Mouse (Mus musculus): ENCODE measurements around the gene Palm2. TPM values are rescaled to one million over a fixed set of nuclear protein-coding genes. Genes with fewer than 3 reads are reported as not detected.

Gene Palm2
- polyA plus RNA-seq, 1 experiment from 2014 or later, result 5.3 TPM

DNA sequence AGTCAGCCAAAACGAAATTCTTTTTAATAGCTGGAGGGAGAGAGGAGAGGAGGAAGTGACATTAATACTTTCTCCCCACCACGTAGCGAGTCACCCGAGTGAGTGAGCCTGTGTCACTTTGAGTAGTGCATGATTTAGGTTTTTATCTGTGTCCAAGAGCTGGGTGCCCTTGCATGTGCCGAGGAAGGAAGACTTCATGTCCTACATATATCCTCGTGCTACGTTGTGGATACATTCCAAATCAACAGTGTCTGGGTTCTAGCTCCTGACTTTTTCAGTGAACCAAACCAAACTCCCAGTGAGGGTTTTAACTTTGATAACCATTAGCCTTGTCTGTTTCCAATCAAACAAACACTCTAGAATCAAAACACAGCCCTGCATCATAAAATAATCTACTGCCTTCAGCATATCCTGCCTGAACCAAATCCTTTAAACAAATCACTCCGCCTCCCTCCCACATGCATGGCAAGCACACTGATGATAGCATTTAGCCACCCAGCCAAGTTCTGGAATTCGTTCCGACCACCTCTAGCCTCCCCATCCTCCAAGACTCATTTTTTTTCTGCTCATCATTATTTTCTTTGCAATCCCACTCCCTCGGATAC is 309.4 kb downstream of the Palm2 start:
- Histone ChIP-seq H3K36me3 (ENCODE audit: control insufficient read depth, insufficient read depth, low read length) (no peaks in the 10 kb centered on the region), H3K27me3 (ENCODE audit: control insufficient read depth, insufficient read depth, low read length) (no peaks in the 10 kb centered on the region), H3K4me2 (ENCODE audit: low read depth, low read length) (no peak overlapping the region), H3K9me3 (replicated peaks; ENCODE audit: control insufficient read depth, low read length) (no peaks in the 10 kb centered on the region), H3K4me1 (ENCODE audit: control insufficient read depth, insufficient read depth, low read length) (no peaks in the 10 kb centered on the region), H3K9ac (ENCODE audit: low read length) (no peak overlapping the region), H3K4me3 (replicated peaks; ENCODE audit: low read length) (no peak overlapping the region), H3K27ac (ENCODE audit: low read length) (no peak overlapping the region)
- no peak for ATAC-seq (ENCODE audit: insufficient read depth, low FRiP score)
- WGBS, result 54% methylated on average over 11 of the region's 11 CpGs

DNA sequence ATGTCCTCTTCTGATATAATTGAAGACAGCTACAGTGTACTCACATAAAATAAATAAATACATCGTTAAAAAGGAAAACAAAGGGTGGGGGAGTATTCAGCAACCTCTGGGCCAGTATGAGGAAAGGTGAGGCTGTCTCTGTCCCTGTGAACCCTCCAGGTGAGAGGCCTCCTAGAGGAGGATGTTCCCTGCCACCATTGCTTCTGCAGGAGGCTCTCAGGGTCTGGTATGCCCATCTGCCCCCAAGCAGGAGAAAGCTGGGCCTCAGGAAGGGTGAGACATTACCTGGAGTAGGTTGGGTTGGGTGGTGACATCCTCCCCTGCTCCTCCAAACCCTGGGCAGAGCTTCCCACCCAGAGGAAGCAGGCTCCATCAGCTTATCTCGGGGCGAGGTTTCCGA is 316.6 kb downstream of the Palm2 start:
- no peak overlapping the region for H3K4me2 ChIP-seq (ENCODE audit: low read depth, low read length)
- no peaks in the 10 kb centered on the region for H3K9me3 ChIP-seq (replicated peaks; ENCODE audit: control insufficient read depth, low read length)
- no peaks in the 10 kb centered on the region for H3K36me3 ChIP-seq (ENCODE audit: control insufficient read depth, insufficient read depth, low read length)
- no peaks in the 10 kb centered on the region for H3K27me3 ChIP-seq (ENCODE audit: control insufficient read depth, insufficient read depth, low read length)
- ATAC-seq (ENCODE audit: insufficient read depth, low FRiP score), result no peak
- H3K9ac ChIP-seq (ENCODE audit: low read length), result no peak overlapping the region
- no peak overlapping the region for H3K27ac ChIP-seq (ENCODE audit: low read length)
- 59% methylated on average over 4 of the region's 4 CpGs for WGBS
- H3K4me1 ChIP-seq (ENCODE audit: control insufficient read depth, insufficient read depth, low read length), result no peaks in the 10 kb centered on the region
- H3K4me3 ChIP-seq (replicated peaks; ENCODE audit: low read length), result no peak overlapping the region

DNA sequence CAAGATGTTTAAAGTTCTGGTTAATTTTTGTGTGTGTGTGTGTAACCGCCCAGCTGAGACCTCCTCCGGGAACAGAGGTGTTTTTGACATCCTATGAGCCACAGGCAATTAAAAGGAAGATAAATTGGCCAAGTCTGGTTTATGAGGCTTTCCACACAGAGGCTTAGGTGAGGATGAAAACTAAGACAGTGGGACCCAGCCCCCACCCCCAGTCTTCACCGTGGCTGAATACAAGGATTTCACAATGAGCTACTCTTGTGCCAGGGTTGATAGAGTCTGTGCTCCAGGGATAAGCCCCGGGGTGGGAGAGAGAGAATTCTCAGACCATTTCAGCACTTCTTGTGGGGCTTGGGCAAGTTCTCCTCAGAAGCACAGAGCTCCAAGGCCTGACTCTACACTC is 317.0 kb downstream of the Palm2 start:
- H3K4me2 ChIP-seq (ENCODE audit: low read depth, low read length), result no peak overlapping the region
- H3K27me3 ChIP-seq (ENCODE audit: control insufficient read depth, insufficient read depth, low read length), result no peaks in the 10 kb centered on the region
- no peaks in the 10 kb centered on the region for H3K4me1 ChIP-seq (ENCODE audit: control insufficient read depth, insufficient read depth, low read length)
- H3K36me3 ChIP-seq (ENCODE audit: control insufficient read depth, insufficient read depth, low read length), result no peaks in the 10 kb centered on the region
- no peak overlapping the region for H3K27ac ChIP-seq (ENCODE audit: low read length)
- no peaks in the 10 kb centered on the region for H3K9me3 ChIP-seq (replicated peaks; ENCODE audit: control insufficient read depth, low read length)
- H3K9ac ChIP-seq (ENCODE audit: low read length), result no peak overlapping the region
- H3K4me3 ChIP-seq (replicated peaks; ENCODE audit: low read length), result no peak overlapping the region
- ATAC-seq (ENCODE audit: insufficient read depth, low FRiP score), result no peak
- 51% methylated on average over 4 of the region's 4 CpGs for WGBS

DNA sequence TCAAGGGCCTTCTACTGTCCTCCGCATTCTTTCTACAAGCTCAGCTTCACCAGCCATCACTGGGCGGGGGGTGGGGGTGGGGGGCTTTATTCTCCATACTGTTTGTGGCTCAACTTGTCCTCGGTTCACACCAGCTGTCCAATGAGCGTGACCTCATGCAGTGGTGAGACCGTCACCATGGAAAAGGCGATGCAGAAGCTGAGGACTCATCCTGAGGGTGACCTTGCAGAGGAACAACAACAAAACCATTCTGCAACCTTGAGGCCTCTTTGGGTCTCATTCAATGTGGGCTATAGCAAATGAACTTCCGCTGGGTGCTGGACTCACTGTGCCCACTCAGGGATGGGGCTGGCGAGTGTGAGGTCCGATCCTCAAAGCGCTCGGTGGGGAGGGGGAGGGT is 317.5 kb downstream of the Palm2 start:
- no peak for ATAC-seq (ENCODE audit: insufficient read depth, low FRiP score)
- 85% methylated on average over 11 of the region's 11 CpGs for WGBS

DNA sequence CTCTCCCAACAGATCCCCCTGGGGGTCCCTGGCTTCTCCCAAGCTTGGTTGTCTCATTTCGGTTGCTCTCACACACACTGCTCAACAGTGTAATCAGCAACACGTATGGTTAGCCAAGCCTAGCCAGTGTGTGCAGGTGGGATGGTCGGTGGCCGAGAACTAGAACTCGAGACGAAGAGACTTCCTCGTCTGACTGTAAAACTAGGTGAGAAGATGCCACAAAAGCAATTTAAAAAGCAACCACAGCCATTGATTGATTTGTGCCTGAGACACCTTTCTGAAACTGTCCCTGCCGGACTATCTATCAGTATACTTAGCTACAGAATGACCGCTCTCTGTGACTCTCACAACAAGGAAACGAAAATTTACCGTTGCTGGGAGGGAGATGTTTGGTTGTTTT is 321.0 kb downstream of the Palm2 start:
- Histone ChIP-seq H3K9ac (ENCODE audit: low read length) (no peak overlapping the region), H3K36me3 (ENCODE audit: control insufficient read depth, insufficient read depth, low read length) (no peaks in the 10 kb centered on the region), H3K9me3 (replicated peaks; ENCODE audit: control insufficient read depth, low read length) (no peaks in the 10 kb centered on the region), H3K4me2 (ENCODE audit: low read depth, low read length) (no peak overlapping the region), H3K4me1 (ENCODE audit: control insufficient read depth, insufficient read depth, low read length) (peaks cover 3% of the 10 kb centered on the region; the same call in 1 of the 2 replicates), H3K4me3 (replicated peaks; ENCODE audit: low read length) (no peak overlapping the region), H3K27ac (ENCODE audit: low read length) (no peak overlapping the region), H3K27me3 (ENCODE audit: control insufficient read depth, insufficient read depth, low read length) (no peaks in the 10 kb centered on the region)
- no peak for ATAC-seq (ENCODE audit: insufficient read depth, low FRiP score)
- WGBS, result 85% methylated on average over 11 of the region's 11 CpGs

More for the DNA sequence above, 317.5 kb downstream of the Palm2 start:
- no peak overlapping the region for H3K9ac ChIP-seq (ENCODE audit: low read length)
- no peaks in the 10 kb centered on the region for H3K4me1 ChIP-seq (ENCODE audit: control insufficient read depth, insufficient read depth, low read length)
- no peak overlapping the region for H3K27ac ChIP-seq (ENCODE audit: low read length)
- H3K36me3 ChIP-seq (ENCODE audit: control insufficient read depth, insufficient read depth, low read length), result no peaks in the 10 kb centered on the region
- no peaks in the 10 kb centered on the region for H3K9me3 ChIP-seq (replicated peaks; ENCODE audit: control insufficient read depth, low read length)
- H3K4me3 ChIP-seq (replicated peaks; ENCODE audit: low read length), result no peak overlapping the region
- no peaks in the 10 kb centered on the region for H3K27me3 ChIP-seq (ENCODE audit: control insufficient read depth, insufficient read depth, low read length)
- no peak overlapping the region for H3K4me2 ChIP-seq (ENCODE audit: low read depth, low read length)

DNA sequence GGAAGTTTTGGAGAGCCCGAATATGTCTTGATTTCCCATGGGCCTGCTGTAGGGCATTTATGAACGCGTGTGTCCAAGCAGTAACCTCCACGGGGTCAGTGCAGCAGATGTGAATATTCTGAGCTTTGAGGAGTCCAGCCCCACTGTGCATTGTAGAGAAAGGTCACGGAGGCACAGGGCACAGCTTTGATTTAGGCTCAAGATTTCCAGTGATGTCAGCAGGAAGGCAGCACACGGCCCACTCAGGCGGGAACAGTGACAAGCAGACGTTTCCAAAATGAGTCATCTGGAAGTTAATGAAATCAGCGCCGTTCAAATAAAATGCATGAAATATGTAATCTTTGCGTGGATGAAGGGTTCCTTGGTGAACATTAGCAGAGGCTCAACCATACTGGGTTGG is 323.9 kb downstream of the Palm2 start:
- no peaks in the 10 kb centered on the region for H3K27me3 ChIP-seq (ENCODE audit: control insufficient read depth, insufficient read depth, low read length)
- no peak overlapping the region for H3K4me3 ChIP-seq (replicated peaks; ENCODE audit: low read length)
- no peak for ATAC-seq (ENCODE audit: insufficient read depth, low FRiP score)
- no peaks in the 10 kb centered on the region for H3K9me3 ChIP-seq (replicated peaks; ENCODE audit: control insufficient read depth, low read length)
- H3K4me1 ChIP-seq (ENCODE audit: control insufficient read depth, insufficient read depth, low read length), result peaks cover 3% of the 10 kb centered on the region; the same call in 1 of the 2 replicates
- H3K4me2 ChIP-seq (ENCODE audit: low read depth, low read length), result no peak overlapping the region
- 62% methylated on average over 11 of the region's 11 CpGs for WGBS
- H3K27ac ChIP-seq (ENCODE audit: low read length), result no peak overlapping the region
- H3K36me3 ChIP-seq (ENCODE audit: control insufficient read depth, insufficient read depth, low read length), result no peaks in the 10 kb centered on the region
- no peak overlapping the region for H3K9ac ChIP-seq (ENCODE audit: low read length)

Other genes with a start within 250 kb of the Palm2 start
- 7.1 and 7.7 TPM in 2 replicates for gene Ptpn3, start 132.4 kb upstream of the Palm2 start, polyA plus RNA-seq (2015; fragmentation: Nextera tagmentation; extraction: Ambion mirVana)
- gene Pakap, start 133.9 kb downstream of the Palm2 start, polyA plus RNA-seq (2015; fragmentation: Nextera tagmentation; extraction: Ambion mirVana), result 25.7 and 27.5 TPM in 2 replicates